Mouse (Mus musculus): ENCODE measurements around the gene Nop16. TPM values are rescaled to one million over a fixed set of nuclear protein-coding genes. Genes with fewer than 3 reads are reported as not detected.
"Not testable (repeated sequence)": the region's sequence is repeated elsewhere in the genome, so short reads cannot be mapped to it uniquely, and the experiment has no call there.

Nop16 gene
- polyA plus RNA-seq, 1 experiment from 2014 or later: 31.0 TPM

- Histone ChIP-seq H3K4me2 (replicated peaks; ENCODE audit: low read depth, low read length) (peak within 1 kb of the TSS; percentile 85), H3K27ac (ENCODE audit: low read length) (peak within 1 kb of the TSS; percentile 88), H3K4me3 (ENCODE audit: low read depth, low read length) (peak within 1 kb of the TSS; percentile 95), H3K9ac (replicated peaks; ENCODE audit: low read depth) (peak within 1 kb of the TSS; percentile 96), H3K27me3 (replicated peaks; ENCODE audit: insufficient read depth, low read length) (no peaks in the 10 kb centered on the region), H3K9me3 (ENCODE audit: low read length) (no peaks in the 10 kb centered on the region), H3K36me3 (ENCODE audit: insufficient read depth, low read length) (no peaks in the 10 kb centered on the region), H3K4me1 (ENCODE audit: insufficient read depth, low read depth, low read length) (peaks cover 4% of the 10 kb centered on the region; the same call in 1 of the 2 replicates)
- WGBS: 10% methylated on average over 44 of the region's 44 CpGs
- ATAC-seq (peak; percentile 100), DNase-seq (ENCODE audit: low spot score) (peak; percentile 98)
- TF ChIP-seq EP300 (IDR thresholded peaks at IDR 0.05) (no peak), CTCF (IDR thresholded peaks at IDR 0.05) (peak; percentile 97)
Measured at GRCm38 (mm10) chr13:54621155-54621932, 31.5 kb upstream of the Nop16 start, which contains the start of gene Faf2. TSS of gene Faf2 (plus strand) at chr13:54621784.

- no peak overlapping the region for H3K27ac ChIP-seq (ENCODE audit: low read length)
- no peaks in the 10 kb centered on the region for H3K36me3 ChIP-seq (ENCODE audit: insufficient read depth, low read length)
- 62% methylated on average over 6 of the region's 6 CpGs for WGBS
- H3K4me2 ChIP-seq (replicated peaks; ENCODE audit: low read depth, low read length): no peak overlapping the region
- no peaks in the 10 kb centered on the region for H3K9me3 ChIP-seq (ENCODE audit: low read length)
- no peak overlapping the region for H3K4me3 ChIP-seq (ENCODE audit: low read depth, low read length)
- no peaks in the 10 kb centered on the region for H3K27me3 ChIP-seq (replicated peaks; ENCODE audit: insufficient read depth, low read length)
- H3K9ac ChIP-seq (replicated peaks; ENCODE audit: low read depth): no peak overlapping the region
- ATAC-seq (no peak), DNase-seq (ENCODE audit: low spot score) (no peak)
- no peaks in the 10 kb centered on the region for H3K4me1 ChIP-seq (ENCODE audit: insufficient read depth, low read depth, low read length)
- TF ChIP-seq EP300 (IDR thresholded peaks at IDR 0.05) (no peak), CTCF (IDR thresholded peaks at IDR 0.05) (peak; percentile 43)
Measured at GRCm38 (mm10) chr13:54616998-54617397, 27.1 kb upstream of the Nop16 start.

- no peaks in the 10 kb centered on the region for H3K27me3 ChIP-seq (replicated peaks; ENCODE audit: insufficient read depth, low read length)
- H3K4me1 ChIP-seq (ENCODE audit: insufficient read depth, low read depth, low read length): no peaks in the 10 kb centered on the region
- TF ChIP-seq CTCF (IDR thresholded peaks at IDR 0.05) (no peak), EP300 (IDR thresholded peaks at IDR 0.05) (no peak)
- 74% methylated on average over 8 of the region's 8 CpGs for WGBS
- H3K4me3 ChIP-seq (ENCODE audit: low read depth, low read length): no peak overlapping the region
- H3K9ac ChIP-seq (replicated peaks; ENCODE audit: low read depth): no peak overlapping the region
- H3K27ac ChIP-seq (ENCODE audit: low read length): no peak overlapping the region
- DNase-seq (ENCODE audit: low spot score): no peak
- H3K4me2 ChIP-seq (replicated peaks; ENCODE audit: low read depth, low read length): no peak overlapping the region
- H3K9me3 ChIP-seq (ENCODE audit: low read length): no peaks in the 10 kb centered on the region
- H3K36me3 ChIP-seq (ENCODE audit: insufficient read depth, low read length): no peaks in the 10 kb centered on the region
- ATAC-seq: no peak
Measured at GRCm38 (mm10) chr13:54616307-54616706, 26.4 kb upstream of the Nop16 start.

- not testable (repeated sequence) for H3K4me1 ChIP-seq (ENCODE audit: insufficient read depth, low read depth, low read length); H3K4me3 ChIP-seq (ENCODE audit: low read depth, low read length); DNase-seq (ENCODE audit: low spot score); H3K27me3 ChIP-seq (replicated peaks; ENCODE audit: insufficient read depth, low read length); H3K27ac ChIP-seq (ENCODE audit: low read length); H3K36me3 ChIP-seq (ENCODE audit: insufficient read depth, low read length); H3K9me3 ChIP-seq (ENCODE audit: low read length); H3K4me2 ChIP-seq (replicated peaks; ENCODE audit: low read depth, low read length); ATAC-seq; H3K9ac ChIP-seq (replicated peaks; ENCODE audit: low read depth)
- 81% methylated on average over 8 of the region's 8 CpGs for WGBS
- peak; percentile 46 for TF ChIP-seq CTCF (IDR thresholded peaks at IDR 0.05)
Measured at GRCm38 (mm10) chr13:54613141-54613540, 23.3 kb upstream of the Nop16 start.

GRCm38 (mm10) chr13:54610972-54611754 is 21.3 kb upstream of the Nop16 start, which contains the start of gene Cltb:
TSS of gene Cltb (minus strand) at chr13:54611344.
- no peak for TF ChIP-seq CTCF (IDR thresholded peaks at IDR 0.05)
- TF ChIP-seq EP300 (IDR thresholded peaks at IDR 0.05): no peak
- Histone ChIP-seq H3K4me1 (ENCODE audit: insufficient read depth, low read depth, low read length) (peaks cover 4% of the 10 kb centered on the region; the same call in 1 of the 2 replicates), H3K4me3 (ENCODE audit: low read depth, low read length) (peak within 1 kb of the TSS; percentile 74), H3K27me3 (replicated peaks; ENCODE audit: insufficient read depth, low read length) (no peaks in the 10 kb centered on the region), H3K9me3 (ENCODE audit: low read length) (no peaks in the 10 kb centered on the region), H3K27ac (ENCODE audit: low read length) (peak within 1 kb of the TSS; percentile 85), H3K4me2 (replicated peaks; ENCODE audit: low read depth, low read length) (peak within 1 kb of the TSS; percentile 89), H3K9ac (replicated peaks; ENCODE audit: low read depth) (peak within 1 kb of the TSS; percentile 78), H3K36me3 (ENCODE audit: insufficient read depth, low read length) (no peaks in the 10 kb centered on the region)
- 6% methylated on average over 60 of the region's 66 CpGs for WGBS
- peak; percentile 88 for ATAC-seq
- DNase-seq (ENCODE audit: low spot score): peak; percentile 86

GRCm38 (mm10) chr13:54610613-54610971 is 20.7 kb upstream of the Nop16 start:
- H3K4me3 ChIP-seq (ENCODE audit: low read depth, low read length): peak overlapping the region; percentile 74
- no peaks in the 10 kb centered on the region for H3K36me3 ChIP-seq (ENCODE audit: insufficient read depth, low read length)
- DNase-seq (ENCODE audit: low spot score) (peak; percentile 33), ATAC-seq (peak; percentile 30)
- peaks cover 4% of the 10 kb centered on the region; the same call in 1 of the 2 replicates for H3K4me1 ChIP-seq (ENCODE audit: insufficient read depth, low read depth, low read length)
- H3K9ac ChIP-seq (replicated peaks; ENCODE audit: low read depth): peak overlapping the region; percentile 78
- no peaks in the 10 kb centered on the region for H3K9me3 ChIP-seq (ENCODE audit: low read length)
- 13% methylated on average over 12 of the region's 13 CpGs for WGBS
- no peaks in the 10 kb centered on the region for H3K27me3 ChIP-seq (replicated peaks; ENCODE audit: insufficient read depth, low read length)
- peak overlapping the region; percentile 85 for H3K27ac ChIP-seq (ENCODE audit: low read length)
- H3K4me2 ChIP-seq (replicated peaks; ENCODE audit: low read depth, low read length): peak overlapping the region; percentile 89
- TF ChIP-seq EP300 (IDR thresholded peaks at IDR 0.05) (no peak), CTCF (IDR thresholded peaks at IDR 0.05) (peak; percentile 16; the same call in 1 of the 2 replicates)

Measured in lung, postnatal 0 days (tissue).